Mouse (Mus musculus) ES-E14 (cell line): ENCODE data around the gene Chchd10. TPM values are rescaled to one million over a fixed set of nuclear protein-coding genes. Genes with fewer than 3 reads are reported as not detected.
A peak's percentile ranks its signal among the peaks of the same experiment; 100 is the strongest.

Experiments
- DNase-seq: peaks from one replicate; pipeline ENCODE4 v3.0.0-alpha.2; 2013; ENCODE audit warnings: low read depth, low spot score
- H3K27ac ChIP-seq: 2 replicates; pipeline ENCODE4 v1.5.1; 2012; ENCODE audit warnings: low read depth, mild to moderate bottlenecking, low read length, moderate library complexity, mixed read lengths; ENCODE audit not compliant: poor library complexity, insufficient read depth, severe bottlenecking
- H3K36me3 ChIP-seq: 2 replicates; pipeline ENCODE4 v1.6.1; 2012; ENCODE audit warnings: mild to moderate bottlenecking, low read length, moderate library complexity, mixed read lengths; ENCODE audit not compliant: control insufficient read depth, poor library complexity, insufficient read depth, severe bottlenecking
- H3K4me1 ChIP-seq, 2 experiments: fragments of 150-350 bp in 1 of 2; sonication (generic) in 1 of 2; 2 replicates each; pipeline ENCODE4 v1.6.1; 2012; ENCODE audit warnings: low read length in 2 of 2, mild to moderate bottlenecking in 1 of 2, mixed read lengths in 1 of 2; ENCODE audit not compliant: control insufficient read depth in 2 of 2, insufficient read depth in 2 of 2, poor library complexity in 1 of 2
- H3K4me3 ChIP-seq, 2 experiments: fragments of 150-350 bp in 1 of 2; sonication (generic) in 1 of 2; 2 replicates each; pipeline ENCODE4 v1.5.1; 2012; ENCODE audit warnings: low read length in 2 of 2, low read depth in 1 of 2, mild to moderate bottlenecking in 1 of 2, mixed read lengths in 1 of 2; ENCODE audit not compliant: insufficient read depth in 1 of 2, poor library complexity in 1 of 2, severe bottlenecking in 1 of 2
- H3K9ac ChIP-seq: 2 replicates; pipeline ENCODE4 v1.6.1; 2012; ENCODE audit warnings: low read depth, mild to moderate bottlenecking, low read length, mixed read lengths; ENCODE audit not compliant: poor library complexity, insufficient read depth, severe bottlenecking
- H3K9me3 ChIP-seq: fragments of 150-350 bp; sonication (generic); 2 replicates; pipeline ENCODE4 v1.6.1; 2012; ENCODE audit warnings: low read depth, mild to moderate bottlenecking, low read length; ENCODE audit not compliant: control insufficient read depth, insufficient read depth
- CHD2 ChIP-seq: IDR thresholded peaks from 2 replicates; pipeline ENCODE4 v1.6.1; 2014; ENCODE audit warnings: mild to moderate bottlenecking, low read depth, low read length, inconsistent platforms
- HCFC1 ChIP-seq: IDR thresholded peaks from 2 replicates; pipeline ENCODE4 v1.6.1; 2012; ENCODE audit warnings: low read length, inconsistent platforms, borderline replicate concordance; ENCODE audit not compliant: insufficient read depth
- MAFK ChIP-seq: IDR thresholded peaks from 2 replicates; pipeline ENCODE4 v1.6.1; 2014; ENCODE audit warnings: mild to moderate bottlenecking, low read depth, low read length, inconsistent platforms; ENCODE audit not compliant: insufficient read depth
- ZC3H11A ChIP-seq: IDR thresholded peaks from 2 replicates; pipeline ENCODE4 v1.6.1; 2012; ENCODE audit warnings: low read depth, mild to moderate bottlenecking, inconsistent platforms, low read length, borderline replicate concordance
- ZNF384 ChIP-seq: IDR thresholded peaks from 2 replicates; pipeline ENCODE4 v1.6.1; 2012; ENCODE audit warnings: low read depth, low read length, inconsistent platforms
- in situ Hi-C, 2 experiments: fragments of 600-800 bp; cut with MboI; formaldehyde crosslinking; loops; one replicate each; pipeline ENCODE4 v1.15.1; 2025; ENCODE audit warnings: low sequenced_read_pairs in 2 of 2, inconsistent platforms in 1 of 2; ENCODE audit not compliant: unreplicated experiment in 2 of 2
- total RNA-seq: library from RNA; depleted of rRNA; stranded (reverse); fragments of 300-350 nt; gene quantifications from 2 replicates; pipeline ENCODE4 v1.2.3, GENCODE M21; 2012

Chchd10 gene
- total RNA-seq, 1 experiment: 435 TPM

GRCm38 (mm10) chr10:75945213-75945612 is 12.3 kb downstream of the Chchd10 start:
- TF ChIP-seq MAFK (no peak), CHD2 (no peak), ZNF384 (no peak), HCFC1 (no peak), ZC3H11A (no peak)
- Histone ChIP-seq H3K4me3 (no peak overlapping the region), H3K27ac (no peak overlapping the region), H3K9ac (no peak overlapping the region), H3K9me3 (no peaks in the 10 kb centered on the region), H3K36me3 (peaks cover 1% of the 10 kb centered on the region; the same call in 1 of the 2 replicates), H3K4me1 (peaks cover 4 to 30% of the 10 kb centered on the region in 2 experiments; a peak in 3 of 4 replicates)
- in situ Hi-C loops: no loop called here
- DNase-seq: no peak

- Histone ChIP-seq H3K9me3 (no peaks in the 10 kb centered on the region), H3K36me3 (no peaks in the 10 kb centered on the region), H3K4me1 (peaks cover 4 to 23% of the 10 kb centered on the region in 2 experiments; a peak in 3 of 4 replicates), H3K4me3 (no peak overlapping the region), H3K9ac (no peak overlapping the region), H3K27ac (no peak overlapping the region)
- no peak for DNase-seq
- no peak for TF ChIP-seq CHD2
- no peak for TF ChIP-seq HCFC1
- no peak for TF ChIP-seq ZNF384
- TF ChIP-seq ZC3H11A: no peak
- TF ChIP-seq MAFK: no peak
- in situ Hi-C loops: no loop called here
Observed at GRCm38 (mm10) chr10:75945896-75946295, 13.0 kb downstream of the Chchd10 start.

- in situ Hi-C loops: no loop called here
- no peak for DNase-seq
Observed at GRCm38 (mm10) chr10:75948079-75948478, 15.1 kb downstream of the Chchd10 start.

GRCm38 (mm10) chr10:75949053-75950045 is 16.4 kb downstream of the Chchd10 start:
- peak overlapping the region; percentile 35; the same call in 1 of the 2 replicates for H3K9ac ChIP-seq
- in situ Hi-C loops: loop anchor here (5.0 to 25.0 kb wide), 3 partner anchors 202 to 362 kb away; partner anchors contain the start of gene Ggt5 (in 1 of the 2)
- peaks cover 4 to 18% of the 10 kb centered on the region in 2 experiments; a peak in 3 of 4 replicates for H3K4me1 ChIP-seq
- TF ChIP-seq ZNF384 (no peak), MAFK (no peak), CHD2 (no peak)
- DNase-seq: no peak
- H3K9me3 ChIP-seq: no peaks in the 10 kb centered on the region
- H3K4me3 ChIP-seq: no peak overlapping the region; a peak in 1 of 4 replicates
- H3K27ac ChIP-seq: no peak overlapping the region
- no peaks in the 10 kb centered on the region for H3K36me3 ChIP-seq

More at GRCm38 (mm10) chr10:75948079-75948478, 15.1 kb downstream of the Chchd10 start:
- Histone ChIP-seq H3K4me3 (no peak overlapping the region), H3K9me3 (no peaks in the 10 kb centered on the region), H3K4me1 (peaks cover 4 to 16% of the 10 kb centered on the region in 2 experiments; a peak in 3 of 4 replicates), H3K27ac (no peak overlapping the region), H3K9ac (no peak overlapping the region), H3K36me3 (no peaks in the 10 kb centered on the region)
- no peak for TF ChIP-seq HCFC1
- TF ChIP-seq CHD2: no peak
- no peak for TF ChIP-seq ZC3H11A
- TF ChIP-seq MAFK: no peak
- TF ChIP-seq ZNF384: no peak
